Mouse (Mus musculus): ENCODE data around the gene Pbxip1. TPM values are rescaled to one million over a fixed set of nuclear protein-coding genes. Genes with fewer than 3 reads are reported as not detected.
"Not testable (repeated sequence)": the region's sequence is repeated elsewhere in the genome, so short reads cannot be mapped to it uniquely, and the experiment has no call there.

Gene Pbxip1
- polyA plus RNA-seq, 1 experiment from 2014 or later, result 29.8 TPM

- peak overlapping the region; percentile 77 for H3K9ac ChIP-seq
- WGBS, result 8% methylated on average over 22 of the region's 22 CpGs
Measured at GRCm38 (mm10) chr3:89421810-89422473, 14.6 kb upstream of the Pbxip1 start.

GRCm38 (mm10) chr3:89422556-89423205, 13.8 kb upstream of the Pbxip1 start:
- peaks cover 32% of the 10 kb centered on the region for H3K4me1 ChIP-seq
- no peak for ATAC-seq (ENCODE audit: insufficient number of reproducible peaks, insufficient read depth, low FRiP score, low TSS enrichment)
- H3K4me3 ChIP-seq, result peak overlapping the region; percentile 46
- H3K27ac ChIP-seq, result peak overlapping the region; percentile 79
- peak overlapping the region; percentile 79 for H3K4me2 ChIP-seq (replicated peaks)
- H3K36me3 ChIP-seq, result peaks cover 39% of the 10 kb centered on the region
- H3K27me3 ChIP-seq, result no peaks in the 10 kb centered on the region
- no peaks in the 10 kb centered on the region for H3K9me3 ChIP-seq
- peak overlapping the region; percentile 77 for H3K9ac ChIP-seq
- 72% methylated on average over 6 of the region's 6 CpGs for WGBS

More at GRCm38 (mm10) chr3:89421810-89422473, 14.6 kb upstream of the Pbxip1 start:
- no peaks in the 10 kb centered on the region for H3K27me3 ChIP-seq
- H3K4me2 ChIP-seq (replicated peaks), result peak overlapping the region; percentile 79
- H3K4me1 ChIP-seq, result peaks cover 32% of the 10 kb centered on the region
- ATAC-seq (ENCODE audit: insufficient number of reproducible peaks, insufficient read depth, low FRiP score, low TSS enrichment), result no peak
- H3K36me3 ChIP-seq, result peaks cover 32% of the 10 kb centered on the region
- no peaks in the 10 kb centered on the region for H3K9me3 ChIP-seq
- H3K27ac ChIP-seq, result peak overlapping the region; percentile 79
- peak overlapping the region; percentile 46 for H3K4me3 ChIP-seq

- peaks cover 44% of the 10 kb centered on the region for H3K36me3 ChIP-seq
- peaks cover 31% of the 10 kb centered on the region for H3K4me1 ChIP-seq
- H3K4me3 ChIP-seq, result no peak overlapping the region
- H3K27me3 ChIP-seq, result no peaks in the 10 kb centered on the region
- H3K9me3 ChIP-seq, result no peaks in the 10 kb centered on the region
- H3K4me2 ChIP-seq (replicated peaks), result no peak overlapping the region
- no peak overlapping the region for H3K9ac ChIP-seq
- ATAC-seq (ENCODE audit: insufficient number of reproducible peaks, insufficient read depth, low FRiP score, low TSS enrichment), result no peak
- H3K27ac ChIP-seq, result no peak overlapping the region
- 89% methylated on average over 5 of the region's 5 CpGs for WGBS
Measured at GRCm38 (mm10) chr3:89424416-89425140, 11.9 kb upstream of the Pbxip1 start.

GRCm38 (mm10) chr3:89425141-89425525, 11.4 kb upstream of the Pbxip1 start:
- Histone ChIP-seq H3K9ac (no peak overlapping the region), H3K4me1 (peaks cover 26% of the 10 kb centered on the region), H3K4me3 (no peak overlapping the region), H3K4me2 (replicated peaks) (no peak overlapping the region), H3K9me3 (no peaks in the 10 kb centered on the region), H3K27ac (no peak overlapping the region), H3K27me3 (no peaks in the 10 kb centered on the region), H3K36me3 (peaks cover 44% of the 10 kb centered on the region)
- WGBS, result 86% methylated on average over 5 of the region's 5 CpGs
- ATAC-seq (ENCODE audit: insufficient number of reproducible peaks, insufficient read depth, low FRiP score, low TSS enrichment), result no peak

- Histone ChIP-seq H3K4me2 (replicated peaks) (no peak overlapping the region), H3K9ac (no peak overlapping the region), H3K9me3 (no peaks in the 10 kb centered on the region), H3K36me3 (peaks cover 44% of the 10 kb centered on the region), H3K27me3 (no peaks in the 10 kb centered on the region), H3K27ac (no peak overlapping the region), H3K4me1 (peaks cover 24% of the 10 kb centered on the region), H3K4me3 (no peak overlapping the region)
- 86% methylated on average over 4 of the region's 4 CpGs for whole genome bisulfite sequencing
- no peak for ATAC-seq (ENCODE audit: insufficient number of reproducible peaks, insufficient read depth, low FRiP score, low TSS enrichment)
Measured at GRCm38 (mm10) chr3:89425876-89426275, 10.6 kb upstream of the Pbxip1 start.

- peaks cover 60% of the 10 kb centered on the region for H3K36me3 ChIP-seq
- 96% methylated on average over 7 of the region's 7 CpGs for WGBS
Measured at GRCm38 (mm10) chr3:89429021-89429420, 7.5 kb upstream of the Pbxip1 start.

GRCm38 (mm10) chr3:89430171-89431159, 6.0 kb upstream of the Pbxip1 start, which contains the start of gene Pygo2:
TSS of gene Pygo2 (plus strand) at chr3:89430214.
- Histone ChIP-seq H3K9ac (peak within 1 kb of the TSS; percentile 93), H3K36me3 (peaks cover 53% of the 10 kb centered on the region), H3K4me2 (replicated peaks) (peak within 1 kb of the TSS; percentile 76), H3K4me1 (peaks cover 10% of the 10 kb centered on the region), H3K9me3 (no peaks in the 10 kb centered on the region), H3K27me3 (no peaks in the 10 kb centered on the region), H3K4me3 (peak within 1 kb of the TSS; percentile 91), H3K27ac (peak within 1 kb of the TSS; percentile 89)
- WGBS, result 3% methylated on average over 65 of the region's 68 CpGs
- ATAC-seq (ENCODE audit: insufficient number of reproducible peaks, insufficient read depth, low FRiP score, low TSS enrichment), result peak; percentile 98

More at GRCm38 (mm10) chr3:89429021-89429420, 7.5 kb upstream of the Pbxip1 start:
- peaks cover 10% of the 10 kb centered on the region for H3K4me1 ChIP-seq
- H3K4me2 ChIP-seq (replicated peaks); H3K9me3 ChIP-seq; H3K27me3 ChIP-seq; H3K27ac ChIP-seq; H3K4me3 ChIP-seq; ATAC-seq (ENCODE audit: insufficient number of reproducible peaks, insufficient read depth, low FRiP score, low TSS enrichment); H3K9ac ChIP-seq: not testable (repeated sequence)

- ATAC-seq (ENCODE audit: insufficient number of reproducible peaks, insufficient read depth, low FRiP score, low TSS enrichment), result no peak
- Histone ChIP-seq H3K4me1 (peaks cover 16% of the 10 kb centered on the region), H3K27me3 (no peaks in the 10 kb centered on the region), H3K4me2 (replicated peaks) (no peak overlapping the region), H3K9me3 (no peaks in the 10 kb centered on the region), H3K4me3 (no peak overlapping the region), H3K9ac (no peak overlapping the region), H3K36me3 (peaks cover 32% of the 10 kb centered on the region), H3K27ac (no peak overlapping the region)
- 86% methylated on average over 8 of the region's 8 CpGs for WGBS
Measured at GRCm38 (mm10) chr3:89432606-89433005, 3.9 kb upstream of the Pbxip1 start.

GRCm38 (mm10) chr3:89434532-89434931, 2.0 kb upstream of the Pbxip1 start:
- Histone ChIP-seq H3K9me3 (no peaks in the 10 kb centered on the region), H3K4me3 (no peak overlapping the region), H3K36me3 (peaks cover 27% of the 10 kb centered on the region), H3K27me3 (no peaks in the 10 kb centered on the region), H3K4me2 (replicated peaks) (no peak overlapping the region), H3K4me1 (peaks cover 16% of the 10 kb centered on the region), H3K9ac (no peak overlapping the region), H3K27ac (peak overlapping the region; percentile 42; the same call in 1 of the 2 replicates)
- WGBS, result 84% methylated on average over 11 of the region's 11 CpGs
- ATAC-seq (ENCODE audit: insufficient number of reproducible peaks, insufficient read depth, low FRiP score, low TSS enrichment), result no peak

GRCm38 (mm10) chr3:89435041-89435440, 1.5 kb upstream of the Pbxip1 start:
- H3K36me3 ChIP-seq, result peaks cover 27% of the 10 kb centered on the region
- no peak overlapping the region for H3K4me2 ChIP-seq (replicated peaks)
- H3K4me3 ChIP-seq, result no peak overlapping the region
- H3K27me3 ChIP-seq, result no peaks in the 10 kb centered on the region
- WGBS, result 49% methylated on average over 7 of the region's 7 CpGs
- peaks cover 16% of the 10 kb centered on the region for H3K4me1 ChIP-seq
- H3K27ac ChIP-seq, result peak overlapping the region; percentile 42; the same call in 1 of the 2 replicates
- no peaks in the 10 kb centered on the region for H3K9me3 ChIP-seq
- ATAC-seq (ENCODE audit: insufficient number of reproducible peaks, insufficient read depth, low FRiP score, low TSS enrichment), result no peak
- H3K9ac ChIP-seq, result no peak overlapping the region

- Histone ChIP-seq H3K4me2 (replicated peaks) (peak overlapping the region; percentile 61), H3K36me3 (peaks cover 27% of the 10 kb centered on the region), H3K4me1 (peaks cover 6% of the 10 kb centered on the region), H3K4me3 (peak overlapping the region; percentile 48), H3K27ac (peak overlapping the region; percentile 80), H3K9me3 (no peaks in the 10 kb centered on the region), H3K27me3 (no peaks in the 10 kb centered on the region), H3K9ac (peak overlapping the region; percentile 60)
- 34% methylated on average over 5 of the region's 5 CpGs for WGBS
- no peak for ATAC-seq (ENCODE audit: insufficient number of reproducible peaks, insufficient read depth, low FRiP score, low TSS enrichment)
Measured at GRCm38 (mm10) chr3:89437269-89437668, 763 bp downstream of the Pbxip1 start.

All from embryonic facial prominence, embryonic 12.5 days (tissue).